Mouse (Mus musculus) hindbrain, embryonic 15.5 days (tissue): Measurements from ENCODE around the gene Cic. TPM values are rescaled to one million over a fixed set of nuclear protein-coding genes. Genes with fewer than 3 reads are reported as not detected.
"Not testable (repeated sequence)": the region's sequence is repeated elsewhere in the genome, so short reads cannot be mapped to it uniquely, and the experiment has no call there.

Experiments
- ATAC-seq: fragments of 200-750 bp; cut with Nextera tagmentation; 2 replicates; pipeline ENCODE4 v1.8.0; 2017; ENCODE audit warnings: low read depth, moderate number of reproducible peaks, moderate TSS enrichment; ENCODE audit not compliant: low FRiP score
- H3K27ac ChIP-seq: fragments of 300-500 bp; sonication (generic); replicated peaks from 2 replicates; pipeline ENCODE4 v1.5.1; 2015; ENCODE audit warnings: mild to moderate bottlenecking, inconsistent platforms
- H3K27me3 ChIP-seq: fragments of 300-500 bp; sonication (generic); 2 replicates; pipeline ENCODE4 v1.6.1; 2015; ENCODE audit warnings: control low read depth, inconsistent platforms
- H3K36me3 ChIP-seq: fragments of 300-500 bp; sonication (generic); 2 replicates; pipeline ENCODE4 v1.6.1; 2015; ENCODE audit warnings: control low read depth, inconsistent platforms
- H3K4me1 ChIP-seq: fragments of 300-500 bp; sonication (generic); replicated peaks from 2 replicates; pipeline ENCODE4 v1.6.1; 2015; ENCODE audit warnings: control low read depth, inconsistent platforms
- H3K4me2 ChIP-seq: fragments of 300-500 bp; sonication (generic); 2 replicates; pipeline ENCODE4 v1.6.1; 2015; ENCODE audit warnings: moderate library complexity, mild to moderate bottlenecking, inconsistent platforms
- H3K4me3 ChIP-seq: fragments of 300-500 bp; sonication (generic); 2 replicates; pipeline ENCODE4 v1.5.1; 2015; ENCODE audit warnings: mild to moderate bottlenecking, inconsistent platforms
- H3K9ac ChIP-seq: fragments of 300-500 bp; sonication (generic); 2 replicates; pipeline ENCODE4 v1.6.1; 2015; ENCODE audit warnings: inconsistent platforms
- H3K9me3 ChIP-seq: fragments of 300-500 bp; sonication (generic); 2 replicates; pipeline ENCODE4 v1.6.1; 2016; ENCODE audit warnings: control low read depth, inconsistent platforms
- WGBS: fragments of 180-500 bp; shearing (Covaris S2); methylation state at CpG from one replicate; pipeline ENCODE4 v1.1.7; 2015; 5-methylcytosine and 5-hydroxymethylcytosine counted together
- microRNA-seq: library from miRNA; unstranded; fragments of <30 nt; microRNA quantifications from one replicate; pipeline ENCODE4, GENCODE M21; 2016
- polyA plus RNA-seq: library from polyadenylated mRNA; unstranded; fragments of >200 nt; fragmentation: Nextera tagmentation; extraction: Ambion mirVana; gene quantifications from 2 replicates; pipeline ENCODE4 v1.2.1, GENCODE M21; 2015

Cic gene
- polyA plus RNA-seq, 1 experiment from 2014 or later = 32.5 TPM

GRCm38 (mm10) chr7:25323219-25323618 is 55.7 kb downstream of the Cic start:
- 90% methylated on average over 2 of the region's 2 CpGs for WGBS
- Histone ChIP-seq H3K27me3 (no peaks in the 10 kb centered on the region), H3K4me3 (no peak overlapping the region), H3K27ac (no peak overlapping the region), H3K4me2 (no peak overlapping the region), H3K9ac (no peak overlapping the region), H3K4me1 (peaks cover 21% of the 10 kb centered on the region), H3K36me3 (0 out of 2 replicates have a peak, but pooled peaks cover 2% of the 10 kb centered on the region), H3K9me3 (no peaks in the 10 kb centered on the region)
- no peak for ATAC-seq

DNA sequence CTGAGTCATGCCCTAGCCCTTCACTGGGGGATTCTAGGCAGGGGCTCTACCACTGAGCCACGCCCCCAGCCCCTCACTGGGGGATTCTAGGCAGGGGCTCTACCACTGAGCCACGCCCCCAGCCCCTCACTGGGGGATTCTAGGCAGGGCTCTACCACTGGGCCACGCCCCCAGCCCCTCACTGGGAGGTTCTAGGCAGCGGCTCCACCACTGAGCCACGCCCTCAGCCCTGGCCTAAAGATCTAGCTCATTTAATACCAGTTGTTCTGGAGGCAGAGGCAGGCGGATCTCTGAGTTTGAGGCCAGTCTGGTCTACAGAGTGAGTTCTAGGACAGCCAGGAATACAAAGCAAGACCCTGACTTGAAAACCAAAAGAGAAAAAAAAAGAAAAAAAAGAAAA is 57.9 kb downstream of the Cic start:
- Histone ChIP-seq H3K4me1 (peaks cover 12% of the 10 kb centered on the region), H3K36me3 (peaks cover 15% of the 10 kb centered on the region; the same call in 1 of the 2 replicates)
- 92% methylated on average over 6 of the region's 6 CpGs for WGBS
- H3K4me3 ChIP-seq, H3K27me3 ChIP-seq, H3K9me3 ChIP-seq, H3K27ac ChIP-seq, H3K4me2 ChIP-seq, H3K9ac ChIP-seq, ATAC-seq: not testable (repeated sequence)

GRCm38 (mm10) chr7:25326233-25326632 is 58.7 kb downstream of the Cic start:
- 95% methylated on average over 8 of the region's 8 CpGs for WGBS
- Histone ChIP-seq H3K27me3 (no peaks in the 10 kb centered on the region), H3K27ac (no peak overlapping the region), H3K4me3 (no peak overlapping the region), H3K4me1 (peaks cover 10% of the 10 kb centered on the region), H3K9ac (no peak overlapping the region), H3K9me3 (no peaks in the 10 kb centered on the region), H3K36me3 (peaks cover 23% of the 10 kb centered on the region), H3K4me2 (no peak overlapping the region)
- no peak for ATAC-seq

GRCm38 (mm10) chr7:25333596-25334307 is 66.2 kb downstream of the Cic start:
- no peaks in the 10 kb centered on the region for H3K27me3 ChIP-seq
- 38% methylated on average over 16 of the region's 16 CpGs for WGBS
- ATAC-seq = no peak
- H3K36me3 ChIP-seq = peaks cover 57% of the 10 kb centered on the region
- H3K4me2 ChIP-seq = no peak overlapping the region
- no peak overlapping the region for H3K9ac ChIP-seq
- H3K4me3 ChIP-seq = no peak overlapping the region
- no peak overlapping the region for H3K27ac ChIP-seq
- no peaks in the 10 kb centered on the region for H3K4me1 ChIP-seq
- no peaks in the 10 kb centered on the region for H3K9me3 ChIP-seq

DNA sequence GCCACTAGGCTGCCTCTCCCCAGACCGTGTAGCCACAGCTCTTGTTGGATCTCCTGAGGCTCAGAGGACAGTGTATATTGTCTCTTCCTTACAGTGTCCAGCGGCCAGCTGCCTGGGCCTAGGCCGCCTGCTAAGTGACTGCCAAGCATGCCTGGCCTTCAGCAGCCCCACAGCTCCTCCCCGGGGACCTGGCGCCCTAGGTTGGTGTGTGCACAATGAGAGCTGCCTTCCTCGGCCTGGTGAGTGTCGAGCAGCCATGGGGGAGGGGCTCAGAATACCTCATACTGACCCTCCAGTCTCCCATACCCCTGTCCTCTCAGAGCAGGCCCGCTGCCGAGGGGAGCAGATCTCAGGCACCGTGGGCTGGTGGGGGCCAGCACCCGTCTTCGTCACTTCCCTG is 67.0 kb downstream of the Cic start:
- Histone ChIP-seq H3K4me3 (no peak overlapping the region), H3K9me3 (no peaks in the 10 kb centered on the region), H3K27ac (no peak overlapping the region), H3K4me2 (no peak overlapping the region), H3K36me3 (peaks cover 58% of the 10 kb centered on the region), H3K4me1 (no peaks in the 10 kb centered on the region), H3K27me3 (no peaks in the 10 kb centered on the region), H3K9ac (no peak overlapping the region)
- ATAC-seq = no peak
- 80% methylated on average over 12 of the region's 12 CpGs for WGBS

GRCm38 (mm10) chr7:25339329-25339728 is 71.8 kb downstream of the Cic start:
- H3K9ac ChIP-seq = no peak overlapping the region
- H3K36me3 ChIP-seq = peaks cover 64% of the 10 kb centered on the region
- no peaks in the 10 kb centered on the region for H3K9me3 ChIP-seq
- 91% methylated on average over 9 of the region's 9 CpGs for WGBS
- no peak overlapping the region for H3K4me3 ChIP-seq
- H3K4me1 ChIP-seq = no peaks in the 10 kb centered on the region
- ATAC-seq = no peak
- H3K4me2 ChIP-seq = no peak overlapping the region
- H3K27me3 ChIP-seq = no peaks in the 10 kb centered on the region
- no peak overlapping the region for H3K27ac ChIP-seq

GRCm38 (mm10) chr7:25341000-25341784 is 73.7 kb downstream of the Cic start:
- Histone ChIP-seq H3K9me3 (no peaks in the 10 kb centered on the region), H3K4me1 (no peaks in the 10 kb centered on the region), H3K4me3 (no peak overlapping the region), H3K9ac (no peak overlapping the region), H3K27ac (no peak overlapping the region), H3K4me2 (no peak overlapping the region), H3K36me3 (peaks cover 55% of the 10 kb centered on the region), H3K27me3 (no peaks in the 10 kb centered on the region)
- peak; percentile 69 for ATAC-seq
- 69% methylated on average over 20 of the region's 20 CpGs for WGBS

Small RNA genes within 50 kb of the gene (microRNA-seq; reads per million reads assigned to microRNA genes)
- gene Mir7048 = not detected

Other genes with a start within 250 kb of the Cic start
- gene Grik5, start 195.4 kb upstream of the Cic start, polyA plus RNA-seq = 18.3 and 18.5 TPM in 2 replicates
- gene Zfp574, start 195.1 kb upstream of the Cic start, polyA plus RNA-seq = 33.9 and 37.7 TPM in 2 replicates
- 29.6 and 33.4 TPM in 2 replicates for gene Pou2f2, start 88.0 kb upstream of the Cic start, polyA plus RNA-seq
- 16.5 and 17.3 TPM in 2 replicates for gene Dedd2, start 47.1 kb upstream of the Cic start, polyA plus RNA-seq
- gene Zfp526, start 46.3 kb upstream of the Cic start, polyA plus RNA-seq = 1.6 and 2.1 TPM in 2 replicates
- gene Gsk3a, start 29.9 kb upstream of the Cic start, polyA plus RNA-seq = 19.2 and 19.7 TPM in 2 replicates
- gene Erf, start 16.9 kb upstream of the Cic start, polyA plus RNA-seq = 3.4 and 4.4 TPM in 2 replicates
- gene Pafah1b3, start 30.3 kb downstream of the Cic start, polyA plus RNA-seq = 558 and 579 TPM in 2 replicates
- 3.5 and 4.6 TPM in 2 replicates for gene Prr19, start 33.7 kb downstream of the Cic start, polyA plus RNA-seq
- 84.1 and 101 TPM in 2 replicates for gene Tmem145, start 38.4 kb downstream of the Cic start, polyA plus RNA-seq
- gene Megf8, start 49.5 kb downstream of the Cic start, polyA plus RNA-seq = 23.9 and 25.1 TPM in 2 replicates
- gene Cnfn, start 102.0 kb downstream of the Cic start, polyA plus RNA-seq = not detected in 2 replicates
- 9.9 and 11.0 TPM in 2 replicates for gene Lipe, start 131.0 kb downstream of the Cic start, polyA plus RNA-seq
- 1.2 and 1.3 TPM in 2 replicates for gene Cxcl17, start 145.2 kb downstream of the Cic start, polyA plus RNA-seq
- gene Ceacam1, start 209.9 kb downstream of the Cic start, polyA plus RNA-seq = 0.99 and 1.0 TPM in 2 replicates